ENCODE assay signal across 12 mouse cellular contexts in the genomic region with DNA sequence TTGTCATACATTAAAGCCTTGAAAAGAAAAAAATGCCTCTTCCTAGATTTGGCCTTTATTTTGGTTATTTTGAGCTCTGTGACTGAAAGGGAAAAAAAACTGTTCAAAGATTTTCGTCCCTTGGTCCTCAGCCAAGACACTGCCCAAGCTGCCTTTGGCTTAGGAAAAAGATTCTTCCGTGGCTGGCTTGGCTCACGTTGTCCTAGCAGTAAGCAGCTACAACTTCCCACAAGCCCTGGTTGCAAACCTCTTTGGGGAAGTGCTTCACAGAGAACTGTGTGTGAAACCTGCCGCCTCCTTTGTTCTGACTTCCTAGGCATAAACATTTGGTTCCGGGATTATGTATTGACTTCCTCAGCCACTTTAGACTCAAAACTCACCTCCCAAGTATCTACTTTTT. TPM values are rescaled to one million over a fixed set of nuclear protein-coding genes. Genes with fewer than 3 reads are reported as not detected.
A peak's percentile ranks its signal among the peaks of the same experiment; 100 is the strongest.
DNase-seq lines count a peak whose midpoint lies in the region; ATAC-seq and TF ChIP-seq lines count a peak whose summit lies in the region.
"Had no signal": no experiment of that assay in that cellular context is flagged by ENCODE, and none has a peak within 500 bp of the region (broad histone marks: within the 10 kb centered on the region; RNA-seq: fewer than 3 reads in every experiment).

No protein-coding gene starts in this region.

- no peak overlapping the region for H3K27ac ChIP-seq in kidney, adult 2 months (ENCODE audit: insufficient read depth, low read depth, low read length)
- H3K27ac ChIP-seq in kidney, embryonic 15.5 days: no peak overlapping the region
- H3K27ac ChIP-seq in intestine, postnatal 0 days (ENCODE audit: low read depth, low read length): no peak overlapping the region
- H3K27ac ChIP-seq: lung, embryonic 15.5 days had no signal

- H3K27me3 ChIP-seq in kidney, adult 2 months (replicated peaks; ENCODE audit: control insufficient read depth, insufficient read depth, low read length): no peaks in the 10 kb centered on the region
- peaks cover 4% of the 10 kb centered on the region; the same call in 1 of the 2 replicates for H3K27me3 ChIP-seq in kidney, embryonic 15.5 days
- H3K27me3 ChIP-seq in intestine, postnatal 0 days (replicated peaks; ENCODE audit: control insufficient read depth, insufficient read depth, low read length): no peaks in the 10 kb centered on the region
- H3K27me3 ChIP-seq: Patski had no signal

- H3K9ac ChIP-seq in kidney, embryonic 15.5 days: no peak overlapping the region
- no peak overlapping the region for H3K9ac ChIP-seq in intestine, postnatal 0 days (ENCODE audit: low read depth, low read length)

- H3K4me3 ChIP-seq in kidney, adult 2 months (ENCODE audit: insufficient read depth, low read depth, low read length): no peak overlapping the region
- no peak overlapping the region for H3K4me3 ChIP-seq in kidney, embryonic 15.5 days (replicated peaks)
- no peak overlapping the region for H3K4me3 ChIP-seq in intestine, postnatal 0 days (ENCODE audit: low read depth, low read length)
- H3K4me3 ChIP-seq: lung, embryonic 15.5 days had no signal

- WGBS in kidney, adult 2 months: 28% methylated on average over 5 of the region's 5 CpGs
- WGBS in kidney, embryonic 15.5 days: 45% methylated on average over 5 of the region's 5 CpGs
- 33% methylated on average over 5 of the region's 5 CpGs for WGBS in intestine, postnatal 0 days

- DNase-seq in kidney, adult 2 months: peak; percentile 61
- DNase-seq in adrenal gland, postnatal 25 days: peak; percentile 17
- DNase-seq in lung, postnatal 36 days: peak; percentile 80
- DNase-seq in liver: no peak

- no peak for TF ChIP-seq CTCF in kidney, adult 2 months (conservative IDR thresholded peaks at IDR 0.05; ENCODE audit: insufficient read depth, insufficient read length, low read depth, low read length)
- TF ChIP-seq CTCF in intestine, postnatal 0 days (IDR thresholded peaks at IDR 0.05; ENCODE audit: low read depth): no peak

- no peaks in the 10 kb centered on the region for H3K36me3 ChIP-seq in kidney, adult 2 months (ENCODE audit: control insufficient read depth, insufficient read depth, low read length)
- H3K36me3 ChIP-seq in kidney, embryonic 15.5 days: no peaks in the 10 kb centered on the region
- no peaks in the 10 kb centered on the region for H3K36me3 ChIP-seq in intestine, postnatal 0 days (ENCODE audit: control insufficient read depth, insufficient read depth)
- H3K36me3 ChIP-seq: lung, embryonic 15.5 days had no signal

- no peak for TF ChIP-seq POLR2A in kidney, adult 2 months (IDR thresholded peaks at IDR 0.05; ENCODE audit: low read depth, low read length)

- no peak overlapping the region for H3K4me2 ChIP-seq in kidney, embryonic 15.5 days
- no peak overlapping the region for H3K4me2 ChIP-seq in intestine, postnatal 0 days (replicated peaks; ENCODE audit: low read depth)
- H3K4me2 ChIP-seq: lung, embryonic 15.5 days had no signal

- ATAC-seq in kidney, embryonic 15.5 days (replicated peaks; ENCODE audit: low FRiP score): no peak
- peak; percentile 19 for ATAC-seq in common myeloid progenitor, adult 5-6 weeks (replicated peaks; ENCODE audit: low read depth, poor library complexity, severe bottlenecking)
- no peak for ATAC-seq in intestine, postnatal 0 days
- ATAC-seq: Patski had no signal

- no peaks in the 10 kb centered on the region for H3K4me1 ChIP-seq in kidney, adult 2 months (ENCODE audit: control insufficient read depth, insufficient read depth, low read length)
- H3K4me1 ChIP-seq in kidney, embryonic 15.5 days: no peaks in the 10 kb centered on the region
- H3K4me1 ChIP-seq in intestine, postnatal 0 days (replicated peaks; ENCODE audit: control insufficient read depth, insufficient read depth, low read length): no peaks in the 10 kb centered on the region; the same call in 1 of the 2 replicates

- H3K9me3 ChIP-seq in kidney, embryonic 15.5 days (replicated peaks): no peaks in the 10 kb centered on the region
- H3K9me3 ChIP-seq in intestine, postnatal 0 days (ENCODE audit: control insufficient read depth): no peaks in the 10 kb centered on the region
- H3K9me3 ChIP-seq: lung, embryonic 15.5 days had no signal

RNA-seq across cellular contexts. Expression of a gene that starts 1.4 kb away (rescaled TPM):
- 0.17 and 0.20 TPM in 2 replicates for polyA plus RNA-seq in kidney, adult 2 months (2012; rRNA removed)
- polyA plus RNA-seq in kidney, embryonic 15.5 days (2015; fragmentation: Nextera tagmentation; extraction: Ambion mirVana): 0.42 and 0.55 TPM in 2 replicates
- 0.52 TPM in 1 of 2 replicates, not detected in the other for total RNA-seq in adrenal gland, postnatal 25 days (2021)
- total RNA-seq in common myeloid progenitor, adult 5-6 weeks (2017): 3.8 TPM in 1 of 2 replicates, not detected in the other
- 2.3 and 5.2 TPM in 2 replicates for polyA plus RNA-seq in intestine, postnatal 0 days (2015; fragmentation: Nextera tagmentation; extraction: Ambion mirVana)
- total RNA-seq: neutrophil, adult 5-6 weeks had no signal
- polyA plus RNA-seq: embryonic facial prominence, embryonic 11.5 days had no signal

RNA-seq across cellular contexts. Expression of a gene that starts 6.4 kb away (rescaled TPM):
- polyA plus RNA-seq in kidney, adult 2 months (2012; rRNA removed): 5.2 and 5.3 TPM in 2 replicates
- polyA plus RNA-seq in kidney, embryonic 15.5 days (2015; fragmentation: Nextera tagmentation; extraction: Ambion mirVana): 32.6 and 33.6 TPM in 2 replicates
- total RNA-seq in adrenal gland, postnatal 25 days (2021): 8.4 and 9.8 TPM in 2 replicates
- total RNA-seq in common myeloid progenitor, adult 5-6 weeks (2017): 14.6 and 18.5 TPM in 2 replicates
- 8.4 and 9.3 TPM in 2 replicates for polyA plus RNA-seq in intestine, postnatal 0 days (2015; fragmentation: Nextera tagmentation; extraction: Ambion mirVana)

RNA-seq across cellular contexts. Expression of a gene that starts 15.5 kb away (rescaled TPM):
- not detected in 2 replicates for polyA plus RNA-seq in kidney, adult 2 months (2012; rRNA removed)
- polyA plus RNA-seq in kidney, embryonic 15.5 days (2015; fragmentation: Nextera tagmentation; extraction: Ambion mirVana): 0.23 TPM in 1 of 2 replicates, not detected in the other
- total RNA-seq in adrenal gland, postnatal 25 days (2021): 1.00 TPM in 1 of 2 replicates, not detected in the other
- not detected in 2 replicates for total RNA-seq in common myeloid progenitor, adult 5-6 weeks (2017)
- not detected in 2 replicates for polyA plus RNA-seq in intestine, postnatal 0 days (2015; fragmentation: Nextera tagmentation; extraction: Ambion mirVana)
- total RNA-seq: neutrophil, adult 5-6 weeks had no signal
- polyA plus RNA-seq: embryonic facial prominence, embryonic 11.5 days; lung, embryonic 15.5 days; Patski had no signal

RNA-seq across cellular contexts. Expression of a gene that starts 25.9 kb away (rescaled TPM):
- not detected in 2 replicates for polyA plus RNA-seq in kidney, adult 2 months (2012; rRNA removed)
- polyA plus RNA-seq in kidney, embryonic 15.5 days (2015; fragmentation: Nextera tagmentation; extraction: Ambion mirVana): 2.6 and 2.9 TPM in 2 replicates
- total RNA-seq in adrenal gland, postnatal 25 days (2021): not detected in 2 replicates
- total RNA-seq in common myeloid progenitor, adult 5-6 weeks (2017): not detected in 2 replicates
- 0.29 and 0.47 TPM in 2 replicates for polyA plus RNA-seq in intestine, postnatal 0 days (2015; fragmentation: Nextera tagmentation; extraction: Ambion mirVana)
- total RNA-seq: neutrophil, adult 5-6 weeks had no signal
- polyA plus RNA-seq: Patski had no signal

RNA-seq across cellular contexts. Expression of a gene that starts 34.7 kb away (rescaled TPM):
- polyA plus RNA-seq in kidney, adult 2 months (2012; rRNA removed): not detected in 2 replicates
- 0.68 TPM in 1 of 2 replicates, not detected in the other for polyA plus RNA-seq in kidney, embryonic 15.5 days (2015; fragmentation: Nextera tagmentation; extraction: Ambion mirVana)
- not detected in 2 replicates for total RNA-seq in adrenal gland, postnatal 25 days (2021)
- total RNA-seq in common myeloid progenitor, adult 5-6 weeks (2017): not detected in 2 replicates
- not detected in 2 replicates for polyA plus RNA-seq in intestine, postnatal 0 days (2015; fragmentation: Nextera tagmentation; extraction: Ambion mirVana)
- total RNA-seq: neutrophil, adult 5-6 weeks had no signal
- polyA plus RNA-seq: lung, embryonic 15.5 days; stomach, embryonic 16.5 days had no signal
